Mouse (Mus musculus) midbrain, embryonic 13.5 days (tissue): Measurements from ENCODE around the gene Map4k5. TPM values are rescaled to one million over a fixed set of nuclear protein-coding genes. Genes with fewer than 3 reads are reported as not detected.

Source experiments
- ATAC-seq: fragments of 200-750 bp; cut with Nextera tagmentation; 2 replicates; pipeline ENCODE4 v1.8.0; 2017; ENCODE audit warnings: mild to moderate bottlenecking, moderate TSS enrichment, moderate library complexity
- H3K27ac ChIP-seq: fragments of 300-500 bp; sonication (generic); 2 replicates; pipeline ENCODE4 v1.5.1; 2015; ENCODE audit warnings: inconsistent platforms, mild to moderate bottlenecking, moderate library complexity
- H3K27me3 ChIP-seq: fragments of 300-500 bp; sonication (generic); 2 replicates; pipeline ENCODE4 v1.6.1; 2015; ENCODE audit warnings: mild to moderate bottlenecking, inconsistent platforms
- H3K36me3 ChIP-seq: fragments of 300-500 bp; sonication (generic); 2 replicates; pipeline ENCODE4 v1.6.1; 2015; ENCODE audit warnings: mild to moderate bottlenecking, inconsistent platforms
- H3K4me1 ChIP-seq: fragments of 300-500 bp; sonication (generic); replicated peaks from 2 replicates; pipeline ENCODE4 v1.6.1; 2015; ENCODE audit warnings: inconsistent platforms
- H3K4me2 ChIP-seq: fragments of 300-500 bp; sonication (generic); replicated peaks from 2 replicates; pipeline ENCODE4 v1.6.1; 2015; ENCODE audit warnings: moderate library complexity, mild to moderate bottlenecking, inconsistent platforms
- H3K4me3 ChIP-seq: fragments of 300-500 bp; sonication (generic); replicated peaks from 2 replicates; pipeline ENCODE4 v1.5.1; 2015; ENCODE audit warnings: mild to moderate bottlenecking, inconsistent platforms
- H3K9ac ChIP-seq: fragments of 300-500 bp; sonication (generic); replicated peaks from 2 replicates; pipeline ENCODE4 v1.6.1; 2015; ENCODE audit warnings: mild to moderate bottlenecking, inconsistent platforms
- H3K9me3 ChIP-seq: fragments of 300-500 bp; sonication (generic); 2 replicates; pipeline ENCODE4 v1.6.1; 2016; ENCODE audit warnings: mild to moderate bottlenecking, inconsistent platforms
- WGBS: fragments of 180-500 bp; shearing (Covaris S2); methylation state at CpG from one replicate; pipeline ENCODE4 v1.1.7; 2015; 5-methylcytosine and 5-hydroxymethylcytosine counted together
- polyA plus RNA-seq: library from polyadenylated mRNA; unstranded; fragments of >200 nt; fragmentation: Nextera tagmentation; extraction: Ambion mirVana; gene quantifications from 2 replicates; pipeline ENCODE4 v1.2.1, GENCODE M21; 2015

Map4k5 gene
- polyA plus RNA-seq, 1 experiment from 2014 or later: 27.6 TPM

- WGBS: 37% methylated on average over 2 of the region's 2 CpGs
- Histone ChIP-seq H3K4me2 (no peak overlapping the region), H3K9me3 (no peaks in the 10 kb centered on the region), H3K4me3 (no peak overlapping the region), H3K27me3 (no peaks in the 10 kb centered on the region), H3K9ac (no peak overlapping the region), H3K36me3 (peaks cover 42% of the 10 kb centered on the region), H3K4me1 (peaks cover 10% of the 10 kb centered on the region), H3K27ac (no peak overlapping the region)
- ATAC-seq: no peak
Observed at GRCm38 (mm10) chr12:69828214-69828613, 64.8 kb downstream of the Map4k5 start.

- WGBS: 81% methylated on average over 9 of the region's 9 CpGs
- Histone ChIP-seq H3K4me3 (no peak overlapping the region), H3K36me3 (peaks cover 60% of the 10 kb centered on the region), H3K4me1 (peaks cover 10% of the 10 kb centered on the region), H3K27me3 (no peaks in the 10 kb centered on the region), H3K9me3 (no peaks in the 10 kb centered on the region), H3K4me2 (no peak overlapping the region), H3K9ac (no peak overlapping the region), H3K27ac (no peak overlapping the region)
- ATAC-seq: no peak
Observed at GRCm38 (mm10) chr12:69824881-69825597, 68.0 kb downstream of the Map4k5 start.

GRCm38 (mm10) chr12:69814272-69814671 lies 78.7 kb downstream of the Map4k5 start:
- ATAC-seq: no peak
- peaks cover 69% of the 10 kb centered on the region for H3K36me3 ChIP-seq
- no peak overlapping the region for H3K4me3 ChIP-seq
- no peaks in the 10 kb centered on the region for H3K27me3 ChIP-seq
- no peaks in the 10 kb centered on the region for H3K9me3 ChIP-seq
- peaks cover 6% of the 10 kb centered on the region; the same call in 1 of the 2 replicates for H3K4me1 ChIP-seq
- no peak overlapping the region for H3K27ac ChIP-seq
- 29% methylated on average over 6 of the region's 6 CpGs for WGBS
- no peak overlapping the region for H3K4me2 ChIP-seq
- H3K9ac ChIP-seq: no peak overlapping the region

GRCm38 (mm10) chr12:69813596-69813995 lies 79.4 kb downstream of the Map4k5 start:
- H3K4me3 ChIP-seq: no peak overlapping the region
- 48% methylated on average over 2 of the region's 2 CpGs for WGBS
- ATAC-seq: no peak
- H3K4me2 ChIP-seq: no peak overlapping the region
- peaks cover 69% of the 10 kb centered on the region for H3K36me3 ChIP-seq
- H3K27ac ChIP-seq: no peak overlapping the region
- H3K27me3 ChIP-seq: no peaks in the 10 kb centered on the region
- no peak overlapping the region for H3K9ac ChIP-seq
- peaks cover 6% of the 10 kb centered on the region; the same call in 1 of the 2 replicates for H3K4me1 ChIP-seq
- H3K9me3 ChIP-seq: no peaks in the 10 kb centered on the region

GRCm38 (mm10) chr12:69812986-69813385 lies 80.0 kb downstream of the Map4k5 start:
- H3K4me2 ChIP-seq: no peak overlapping the region
- no peak overlapping the region for H3K27ac ChIP-seq
- WGBS: 68% methylated on average over 3 of the region's 3 CpGs
- no peaks in the 10 kb centered on the region for H3K27me3 ChIP-seq
- H3K9ac ChIP-seq: no peak overlapping the region
- no peak for ATAC-seq
- peaks cover 69% of the 10 kb centered on the region for H3K36me3 ChIP-seq
- no peaks in the 10 kb centered on the region for H3K9me3 ChIP-seq
- H3K4me1 ChIP-seq: peaks cover 6% of the 10 kb centered on the region; the same call in 1 of the 2 replicates
- no peak overlapping the region for H3K4me3 ChIP-seq

GRCm38 (mm10) chr12:69811976-69812375 lies 81.0 kb downstream of the Map4k5 start:
- Histone ChIP-seq H3K4me2 (no peak overlapping the region), H3K27me3 (no peaks in the 10 kb centered on the region), H3K9ac (no peak overlapping the region), H3K4me3 (no peak overlapping the region), H3K9me3 (no peaks in the 10 kb centered on the region), H3K36me3 (peaks cover 68% of the 10 kb centered on the region), H3K27ac (no peak overlapping the region), H3K4me1 (peaks cover 6% of the 10 kb centered on the region; the same call in 1 of the 2 replicates)
- 55% methylated on average over 1 of the region's 1 CpGs for WGBS
- ATAC-seq: no peak

GRCm38 (mm10) chr12:69809439-69809838 lies 83.6 kb downstream of the Map4k5 start:
- H3K4me2 ChIP-seq: no peak overlapping the region
- ATAC-seq: no peak
- 88% methylated on average over 3 of the region's 3 CpGs for WGBS
- peaks cover 61% of the 10 kb centered on the region for H3K36me3 ChIP-seq
- no peak overlapping the region for H3K27ac ChIP-seq
- peaks cover 6% of the 10 kb centered on the region; the same call in 1 of the 2 replicates for H3K4me1 ChIP-seq
- no peak overlapping the region for H3K4me3 ChIP-seq
- no peaks in the 10 kb centered on the region for H3K27me3 ChIP-seq
- H3K9me3 ChIP-seq: no peaks in the 10 kb centered on the region
- no peak overlapping the region for H3K9ac ChIP-seq

GRCm38 (mm10) chr12:69807399-69807985 lies 85.5 kb downstream of the Map4k5 start:
- H3K27me3 ChIP-seq: no peaks in the 10 kb centered on the region
- no peaks in the 10 kb centered on the region for H3K4me1 ChIP-seq
- WGBS: 88% methylated on average over 11 of the region's 11 CpGs
- H3K9ac ChIP-seq: no peak overlapping the region
- H3K4me3 ChIP-seq: no peak overlapping the region
- peaks cover 53% of the 10 kb centered on the region for H3K36me3 ChIP-seq
- H3K9me3 ChIP-seq: no peaks in the 10 kb centered on the region
- ATAC-seq: no peak
- no peak overlapping the region for H3K4me2 ChIP-seq
- no peak overlapping the region for H3K27ac ChIP-seq

- no peak for ATAC-seq
- no peak overlapping the region for H3K4me3 ChIP-seq
- H3K4me1 ChIP-seq: 0 out of 2 replicates have a peak, but pooled peaks cover 4% of the 10 kb centered on the region
- peaks cover 50% of the 10 kb centered on the region for H3K36me3 ChIP-seq
- no peaks in the 10 kb centered on the region for H3K9me3 ChIP-seq
- H3K27ac ChIP-seq: no peak overlapping the region
- H3K4me2 ChIP-seq: no peak overlapping the region
- 91% methylated on average over 6 of the region's 6 CpGs for WGBS
- H3K9ac ChIP-seq: no peak overlapping the region
- no peaks in the 10 kb centered on the region for H3K27me3 ChIP-seq
Observed at GRCm38 (mm10) chr12:69805148-69805547, 87.9 kb downstream of the Map4k5 start.

- ATAC-seq: no peak
- H3K27me3 ChIP-seq: no peaks in the 10 kb centered on the region
- no peak overlapping the region for H3K4me3 ChIP-seq
- H3K9ac ChIP-seq: no peak overlapping the region
- no peak overlapping the region for H3K4me2 ChIP-seq
- H3K4me1 ChIP-seq: 0 out of 2 replicates have a peak, but pooled peaks cover 4% of the 10 kb centered on the region
- peaks cover 50% of the 10 kb centered on the region for H3K36me3 ChIP-seq
- H3K9me3 ChIP-seq: no peaks in the 10 kb centered on the region
- no peak overlapping the region for H3K27ac ChIP-seq
- 98% methylated on average over 10 of the region's 10 CpGs for WGBS
Observed at GRCm38 (mm10) chr12:69804393-69805070, 88.5 kb downstream of the Map4k5 start.

GRCm38 (mm10) chr12:69803196-69803595 lies 89.8 kb downstream of the Map4k5 start:
- Histone ChIP-seq H3K9ac (no peak overlapping the region), H3K36me3 (peaks cover 38% of the 10 kb centered on the region), H3K27me3 (no peaks in the 10 kb centered on the region), H3K27ac (no peak overlapping the region), H3K9me3 (no peaks in the 10 kb centered on the region), H3K4me1 (0 out of 2 replicates have a peak, but pooled peaks cover 4% of the 10 kb centered on the region), H3K4me2 (no peak overlapping the region), H3K4me3 (no peak overlapping the region)
- WGBS: 94% methylated on average over 4 of the region's 6 CpGs
- ATAC-seq: no peak

- Histone ChIP-seq H3K4me1 (0 out of 2 replicates have a peak, but pooled peaks cover 4% of the 10 kb centered on the region), H3K36me3 (peaks cover 14% of the 10 kb centered on the region), H3K9me3 (no peaks in the 10 kb centered on the region), H3K4me2 (no peak overlapping the region), H3K27ac (no peak overlapping the region), H3K27me3 (no peaks in the 10 kb centered on the region), H3K4me3 (no peak overlapping the region), H3K9ac (no peak overlapping the region)
- WGBS: 93% methylated on average over 4 of the region's 4 CpGs
- ATAC-seq: no peak
Observed at GRCm38 (mm10) chr12:69800586-69800985, 92.4 kb downstream of the Map4k5 start.
